Mouse (Mus musculus): ENCODE measurements around the gene Cd34. TPM values are rescaled to one million over a fixed set of nuclear protein-coding genes. Genes with fewer than 3 reads are reported as not detected.

Gene Cd34
- 6.4 and 6.5 TPM in 2 replicates for polyA plus RNA-seq (2015; fragmentation: Nextera tagmentation; extraction: Ambion mirVana)

DNA sequence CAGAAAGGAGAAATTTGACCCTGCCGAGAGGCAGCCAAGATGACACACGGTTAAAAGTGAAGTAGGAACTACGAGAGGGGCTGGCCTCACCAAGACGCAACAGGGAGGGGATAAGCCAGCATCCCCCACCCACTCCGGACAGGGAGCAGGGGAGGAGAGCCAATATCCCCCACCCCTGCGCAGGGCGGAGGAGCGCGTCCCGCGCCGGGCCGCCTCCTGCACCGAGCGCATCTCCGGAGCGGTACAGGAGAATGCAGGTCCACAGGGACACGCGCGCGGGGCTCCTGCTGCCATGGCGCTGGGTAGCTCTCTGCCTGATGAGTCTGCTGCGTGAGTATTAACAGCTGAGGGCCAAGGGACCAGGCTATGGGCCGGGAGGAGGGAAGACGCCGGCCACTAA, at the start of gene Cd34:
Gene Cd34, plus strand, starts transcription at position 105 of the 400 bp plus-strand sequence.
- Histone ChIP-seq H3K4me3 (ENCODE audit: low read depth, low read length) (peak within 1 kb of the TSS; percentile 34), H3K9ac (replicated peaks) (peak within 1 kb of the TSS; percentile 21; the same call in 1 of the 2 replicates), H3K4me2 (ENCODE audit: low read depth, low read length) (peak within 1 kb of the TSS; percentile 58), H3K27ac (ENCODE audit: low read depth) (no peak within 1 kb of the TSS), H3K27me3 (ENCODE audit: insufficient read depth, low read length) (peaks cover 11% of the 10 kb centered on the region; the same call in 1 of the 2 replicates), H3K9me3 (ENCODE audit: low read length) (no peaks in the 10 kb centered on the region), H3K36me3 (replicated peaks; ENCODE audit: insufficient read depth, low read length) (no peaks in the 10 kb centered on the region), H3K4me1 (ENCODE audit: insufficient read depth) (0 out of 2 replicates have a peak, but pooled peaks cover 2% of the 10 kb centered on the region)
- TF ChIP-seq CTCF (IDR thresholded peaks at IDR 0.05; ENCODE audit: low read depth), result no peak
- TF ChIP-seq EP300 (IDR thresholded peaks at IDR 0.05; ENCODE audit: low read depth), result no peak
- WGBS (ENCODE audit: insufficient replicate concordance), result under 1% methylated on average over 25 of the region's 26 CpGs
- DNase-seq (peak; percentile 27), ATAC-seq (peak; percentile 53)

DNA sequence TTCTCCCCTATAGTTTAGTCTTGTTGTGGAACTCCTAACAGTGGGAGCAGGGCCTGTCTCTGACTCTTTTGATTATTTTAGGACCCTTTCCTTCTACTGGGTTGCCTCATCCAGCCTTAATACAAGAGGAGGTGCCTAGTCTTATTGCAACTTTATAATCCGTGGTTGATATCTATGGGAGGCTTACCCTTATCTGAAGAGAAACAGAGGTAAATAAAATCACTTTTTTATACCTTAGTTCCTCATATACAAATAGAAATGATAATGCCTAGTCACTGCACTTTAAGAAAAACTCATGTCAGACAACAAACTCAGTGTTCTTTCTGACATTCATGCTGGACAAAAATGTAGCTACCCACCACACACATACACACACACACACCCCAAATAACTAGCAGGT, 44.1 kb upstream of the Cd34 start:
- Histone ChIP-seq H3K4me2 (ENCODE audit: low read depth, low read length) (no peak overlapping the region), H3K27ac (ENCODE audit: low read depth) (no peak overlapping the region), H3K9ac (replicated peaks) (no peak overlapping the region), H3K4me3 (ENCODE audit: low read depth, low read length) (no peak overlapping the region), H3K36me3 (replicated peaks; ENCODE audit: insufficient read depth, low read length) (no peaks in the 10 kb centered on the region), H3K27me3 (ENCODE audit: insufficient read depth, low read length) (no peaks in the 10 kb centered on the region), H3K4me1 (ENCODE audit: insufficient read depth) (no peaks in the 10 kb centered on the region), H3K9me3 (ENCODE audit: low read length) (no peaks in the 10 kb centered on the region)
- ATAC-seq (no peak), DNase-seq (no peak)
- TF ChIP-seq EP300 (IDR thresholded peaks at IDR 0.05; ENCODE audit: low read depth) (no peak), CTCF (IDR thresholded peaks at IDR 0.05; ENCODE audit: low read depth) (no peak)
- WGBS (ENCODE audit: insufficient replicate concordance), result 44% methylated on average over 1 of the region's 1 CpGs

DNA sequence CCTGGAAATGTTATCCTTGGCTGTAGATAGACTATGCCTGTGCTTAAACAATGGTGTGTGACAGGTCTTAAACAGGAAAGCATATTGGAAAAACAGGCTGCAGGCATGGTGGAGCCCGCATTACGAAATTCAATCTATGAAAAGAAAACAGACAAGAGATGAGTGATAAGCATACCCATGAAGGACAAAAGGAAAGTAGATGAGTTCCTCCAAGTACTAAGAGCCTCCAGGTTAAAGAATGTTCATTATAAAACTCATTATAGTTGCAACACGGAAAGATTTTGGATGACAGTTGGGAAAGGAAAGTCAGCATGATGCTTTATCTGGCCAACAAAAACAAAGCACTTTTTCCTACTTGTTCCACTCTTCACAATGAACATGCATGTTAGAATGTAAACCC, 43.3 kb upstream of the Cd34 start:
- 66% methylated on average over 3 of the region's 3 CpGs for WGBS (ENCODE audit: insufficient replicate concordance)
- no peaks in the 10 kb centered on the region for H3K9me3 ChIP-seq (ENCODE audit: low read length)

DNA sequence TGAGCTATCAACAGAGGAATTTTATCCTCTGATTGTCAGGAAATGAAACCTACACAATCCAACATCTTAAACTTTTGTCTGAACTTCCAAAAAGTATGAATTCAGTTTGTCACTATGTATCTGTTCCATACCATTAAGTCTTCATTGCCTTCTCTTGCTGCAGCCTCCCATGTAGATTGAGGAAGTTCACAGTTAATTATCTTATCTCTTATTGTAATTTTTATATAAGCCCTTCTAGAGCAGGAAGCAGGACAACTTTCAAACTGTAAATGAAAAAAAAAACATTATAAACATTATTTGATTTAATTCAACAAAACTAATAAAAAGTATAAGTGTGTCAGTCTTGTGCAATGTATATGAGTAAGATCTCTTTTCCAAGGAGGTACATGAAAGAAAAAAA, 37.5 kb upstream of the Cd34 start:
- H3K4me2 ChIP-seq (ENCODE audit: low read depth, low read length), result no peak overlapping the region
- DNase-seq, result no peak
- ATAC-seq, result no peak
- no peaks in the 10 kb centered on the region for H3K9me3 ChIP-seq (ENCODE audit: low read length)
- H3K4me3 ChIP-seq (ENCODE audit: low read depth, low read length), result no peak overlapping the region
- TF ChIP-seq EP300 (IDR thresholded peaks at IDR 0.05; ENCODE audit: low read depth) (no peak), CTCF (IDR thresholded peaks at IDR 0.05; ENCODE audit: low read depth) (no peak)
- no peaks in the 10 kb centered on the region for H3K4me1 ChIP-seq (ENCODE audit: insufficient read depth)
- H3K27ac ChIP-seq (ENCODE audit: low read depth), result no peak overlapping the region
- no peaks in the 10 kb centered on the region for H3K27me3 ChIP-seq (ENCODE audit: insufficient read depth, low read length)
- no peak overlapping the region for H3K9ac ChIP-seq (replicated peaks)
- no peaks in the 10 kb centered on the region for H3K36me3 ChIP-seq (replicated peaks; ENCODE audit: insufficient read depth, low read length)

More for the DNA sequence above, 43.3 kb upstream of the Cd34 start:
- TF ChIP-seq EP300 (IDR thresholded peaks at IDR 0.05; ENCODE audit: low read depth), result no peak
- TF ChIP-seq CTCF (IDR thresholded peaks at IDR 0.05; ENCODE audit: low read depth), result no peak
- Histone ChIP-seq H3K27ac (ENCODE audit: low read depth) (no peak overlapping the region), H3K4me1 (ENCODE audit: insufficient read depth) (no peaks in the 10 kb centered on the region), H3K4me2 (ENCODE audit: low read depth, low read length) (no peak overlapping the region), H3K9ac (replicated peaks) (no peak overlapping the region), H3K27me3 (ENCODE audit: insufficient read depth, low read length) (no peaks in the 10 kb centered on the region), H3K36me3 (replicated peaks; ENCODE audit: insufficient read depth, low read length) (no peaks in the 10 kb centered on the region), H3K4me3 (ENCODE audit: low read depth, low read length) (no peak overlapping the region)
- DNase-seq (no peak), ATAC-seq (no peak)

DNA sequence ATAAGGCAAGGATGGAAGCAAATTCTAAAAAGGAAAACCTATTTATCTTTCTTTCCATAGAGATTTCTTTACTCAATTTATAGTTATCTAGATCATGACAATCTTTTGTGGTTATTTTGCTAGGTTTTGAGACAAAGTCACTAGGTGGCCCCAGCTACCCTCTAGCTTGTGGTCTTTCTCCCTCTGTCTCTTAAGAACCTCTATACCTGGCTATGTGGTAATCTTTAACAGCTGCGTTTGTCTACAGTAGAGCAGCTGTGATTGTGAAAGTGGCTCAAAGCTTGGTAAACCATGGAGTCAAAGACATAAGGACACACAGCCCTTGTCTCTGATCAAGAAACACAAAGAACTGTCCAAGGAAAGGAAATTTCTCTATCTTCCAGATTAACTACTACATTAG, 36.8 kb upstream of the Cd34 start:
- H3K36me3 ChIP-seq (replicated peaks; ENCODE audit: insufficient read depth, low read length), result no peaks in the 10 kb centered on the region
- no peak for DNase-seq
- no peaks in the 10 kb centered on the region for H3K27me3 ChIP-seq (ENCODE audit: insufficient read depth, low read length)
- no peaks in the 10 kb centered on the region for H3K4me1 ChIP-seq (ENCODE audit: insufficient read depth)
- TF ChIP-seq EP300 (IDR thresholded peaks at IDR 0.05; ENCODE audit: low read depth), result no peak
- TF ChIP-seq CTCF (IDR thresholded peaks at IDR 0.05; ENCODE audit: low read depth), result no peak
- WGBS (ENCODE audit: insufficient replicate concordance), result 45% methylated on average over 1 of the region's 1 CpGs
- no peak overlapping the region for H3K4me2 ChIP-seq (ENCODE audit: low read depth, low read length)
- H3K9ac ChIP-seq (replicated peaks), result no peak overlapping the region
- no peak overlapping the region for H3K4me3 ChIP-seq (ENCODE audit: low read depth, low read length)
- no peak overlapping the region for H3K27ac ChIP-seq (ENCODE audit: low read depth)
- no peaks in the 10 kb centered on the region for H3K9me3 ChIP-seq (ENCODE audit: low read length)
- no peak for ATAC-seq

DNA sequence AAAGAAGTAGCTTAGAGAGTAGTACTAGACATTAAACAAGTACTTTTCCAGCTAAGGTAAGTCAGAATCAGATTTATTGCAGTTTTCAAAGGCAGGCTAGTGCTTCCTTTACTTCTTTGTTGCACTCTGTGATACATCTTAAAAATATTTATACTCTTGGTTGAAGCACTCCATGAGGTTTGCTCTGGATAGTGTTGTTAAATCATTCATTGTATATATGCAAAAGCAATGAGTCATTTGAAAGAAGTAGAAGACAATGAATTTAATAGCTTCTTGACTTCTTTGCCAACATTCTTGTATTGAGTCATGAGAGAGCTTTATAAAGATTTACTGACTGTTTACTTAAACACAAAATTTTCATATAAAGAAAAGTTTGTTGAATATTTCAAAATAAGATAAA, 29.7 kb upstream of the Cd34 start:
- no peaks in the 10 kb centered on the region for H3K4me1 ChIP-seq (ENCODE audit: insufficient read depth)
- H3K27ac ChIP-seq (ENCODE audit: low read depth), result no peak overlapping the region
- TF ChIP-seq EP300 (IDR thresholded peaks at IDR 0.05; ENCODE audit: low read depth) (no peak), CTCF (IDR thresholded peaks at IDR 0.05; ENCODE audit: low read depth) (no peak)
- no peak overlapping the region for H3K9ac ChIP-seq (replicated peaks)
- no peak for DNase-seq
- no peaks in the 10 kb centered on the region for H3K27me3 ChIP-seq (ENCODE audit: insufficient read depth, low read length)
- no peak overlapping the region for H3K4me3 ChIP-seq (ENCODE audit: low read depth, low read length)
- no peaks in the 10 kb centered on the region for H3K9me3 ChIP-seq (ENCODE audit: low read length)
- H3K36me3 ChIP-seq (replicated peaks; ENCODE audit: insufficient read depth, low read length), result no peaks in the 10 kb centered on the region
- H3K4me2 ChIP-seq (ENCODE audit: low read depth, low read length), result no peak overlapping the region
- ATAC-seq, result no peak

All from liver, postnatal 0 days (tissue).